Mouse (Mus musculus) megakaryocyte, embryonic 14.5 days (primary cell): ENCODE measurements around the gene Tet3.

Experiments
- FLI1 ChIP-seq: IDR thresholded peaks from 2 replicates; pipeline ENCODE4 v1.6.1; 2012; ENCODE audit warnings: low read length, inconsistent platforms, mixed read lengths
- GATA1 ChIP-seq: IDR thresholded peaks from 3 replicates; pipeline ENCODE4 v1.6.1; 2012; ENCODE audit warnings: mixed read lengths, low read length, inconsistent platforms, borderline replicate concordance

GRCm38 (mm10) chr6:83323652-83324419, 135.0 kb downstream of the Tet3 start:
- TF ChIP-seq GATA1: no peak
- TF ChIP-seq FLI1: no peak
